Mouse (Mus musculus) erythroid progenitor cell, adult 5-6 weeks (primary cell): ENCODE data around the gene Fam189a1. TPM values are rescaled to one million over a fixed set of nuclear protein-coding genes. Genes with fewer than 3 reads are reported as not detected.

Experiments used
- ATAC-seq: replicated peaks from 2 replicates; pipeline ENCODE4 v1.8.0; 2016; ENCODE audit warnings: moderate number of reproducible peaks, mild to moderate bottlenecking, moderate TSS enrichment, inconsistent platforms; ENCODE audit not compliant: poor library complexity, low FRiP score, severe bottlenecking
- total RNA-seq, 2 experiments: library from RNA; stranded (forward) in 1 of 2; stranded (reverse) in 1 of 2; fragments of 150-400 nt in 1 of 2; fragments of 186-747, 209-891 nt in 1 of 2; gene quantifications; 2 replicates each; pipeline versions ENCODE4 v1.2.3 to v1.2.4; 2015 to 2017; ENCODE audit warnings: low replicate concordance in 2 of 2

The Fam189a1 gene
- total RNA-seq, 2 experiments from 2014 or later, result not detected

DNA sequence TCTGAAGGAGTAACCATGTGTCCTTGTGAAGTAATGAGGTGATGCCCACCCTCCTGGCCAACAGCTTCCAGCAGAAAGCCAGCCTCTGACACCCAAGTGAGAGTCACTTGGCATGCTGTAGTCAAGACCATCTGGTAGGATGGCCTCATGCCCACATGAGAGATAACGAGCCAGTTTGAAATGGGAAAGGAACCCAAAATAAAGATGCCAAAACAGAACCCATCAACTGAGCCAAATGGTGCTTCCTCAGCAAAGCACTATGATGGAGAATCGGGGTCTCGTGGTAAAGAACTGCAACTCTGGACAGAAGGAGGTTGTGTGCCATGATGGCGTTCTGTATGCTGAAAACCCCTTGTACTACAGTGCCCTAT lies 51.3 kb downstream of the Fam189a1 start:
- no peak for ATAC-seq

GRCm38 (mm10) chr7:65104207-65105096 lies 51.9 kb downstream of the Fam189a1 start:
- no peak for ATAC-seq

- no peak for ATAC-seq
Measured at GRCm38 (mm10) chr7:65101661-65102060, 54.7 kb downstream of the Fam189a1 start.

GRCm38 (mm10) chr7:65097708-65098107 lies 58.7 kb downstream of the Fam189a1 start:
- ATAC-seq, result no peak

DNA sequence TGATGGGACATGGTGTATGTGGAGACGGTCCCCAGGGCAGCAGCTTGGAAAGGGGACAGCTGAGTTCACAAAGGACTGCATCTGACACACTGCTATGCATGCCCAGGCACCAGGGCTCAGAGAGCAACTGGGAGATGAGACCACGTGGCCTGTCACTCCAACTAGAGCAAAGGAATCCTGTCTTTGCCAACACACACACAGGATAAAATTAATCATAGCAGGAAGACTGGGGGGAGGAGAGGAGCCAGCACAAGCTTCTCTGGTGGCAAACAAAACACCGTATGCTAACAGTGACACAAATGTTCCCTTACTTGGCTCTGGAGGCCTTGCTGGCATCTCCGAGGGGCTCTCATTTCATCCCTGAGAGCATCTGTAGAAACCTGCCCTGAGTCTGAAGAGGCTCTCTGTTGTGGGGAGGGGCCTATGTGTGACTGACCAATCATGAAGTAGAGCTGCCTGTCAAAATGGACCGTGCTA lies 60.7 kb downstream of the Fam189a1 start:
- no peak for ATAC-seq

- ATAC-seq, result no peak
Measured at GRCm38 (mm10) chr7:65093314-65093713, 63.1 kb downstream of the Fam189a1 start.

GRCm38 (mm10) chr7:65091486-65091885 lies 64.9 kb downstream of the Fam189a1 start:
- no peak for ATAC-seq

DNA sequence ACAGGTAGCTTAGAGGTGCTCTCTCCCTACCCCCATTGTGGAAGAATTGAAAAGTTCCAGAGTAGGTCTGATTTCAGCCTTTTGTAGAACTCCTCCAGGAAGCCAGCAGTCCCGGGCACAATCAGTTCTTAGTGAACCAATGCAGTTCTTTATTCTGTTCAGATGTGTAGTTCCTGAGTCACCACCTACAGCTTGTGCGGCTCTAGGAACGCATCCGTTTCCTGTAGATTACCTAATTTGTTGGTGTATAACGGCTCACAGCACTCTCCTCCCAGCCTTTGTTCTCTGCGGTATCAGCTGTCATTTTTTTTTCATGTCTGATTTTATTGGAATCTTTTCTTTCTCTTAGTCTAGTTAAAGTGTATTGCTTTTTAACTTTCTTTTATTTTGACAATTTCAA lies 70.4 kb downstream of the Fam189a1 start:
- no peak for ATAC-seq

- no peak for ATAC-seq
Measured at GRCm38 (mm10) chr7:65082778-65083091, 73.6 kb downstream of the Fam189a1 start.

- ATAC-seq, result no peak
Measured at GRCm38 (mm10) chr7:65081979-65082777, 74.2 kb downstream of the Fam189a1 start.

DNA sequence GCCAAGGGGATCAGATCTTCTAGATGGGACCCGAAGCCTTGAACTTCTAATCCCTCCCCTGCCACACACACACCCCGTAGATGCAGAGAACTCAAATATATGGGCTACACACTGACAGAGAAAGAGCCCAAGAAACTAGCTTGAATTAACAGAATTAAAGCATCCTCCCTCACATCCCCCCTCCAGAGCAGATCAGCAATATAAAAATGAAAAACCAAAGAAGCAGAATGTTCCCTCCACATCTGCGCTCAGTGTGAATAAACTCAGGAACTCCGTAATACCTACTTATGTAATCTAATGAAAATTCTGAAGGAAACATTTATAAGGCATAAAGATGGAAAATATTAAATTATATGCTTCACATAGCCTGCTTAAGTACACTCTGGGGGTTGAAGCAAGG lies 80.2 kb downstream of the Fam189a1 start:
- ATAC-seq, result no peak

GRCm38 (mm10) chr7:65074194-65074593 lies 82.2 kb downstream of the Fam189a1 start:
- ATAC-seq, result no peak

DNA sequence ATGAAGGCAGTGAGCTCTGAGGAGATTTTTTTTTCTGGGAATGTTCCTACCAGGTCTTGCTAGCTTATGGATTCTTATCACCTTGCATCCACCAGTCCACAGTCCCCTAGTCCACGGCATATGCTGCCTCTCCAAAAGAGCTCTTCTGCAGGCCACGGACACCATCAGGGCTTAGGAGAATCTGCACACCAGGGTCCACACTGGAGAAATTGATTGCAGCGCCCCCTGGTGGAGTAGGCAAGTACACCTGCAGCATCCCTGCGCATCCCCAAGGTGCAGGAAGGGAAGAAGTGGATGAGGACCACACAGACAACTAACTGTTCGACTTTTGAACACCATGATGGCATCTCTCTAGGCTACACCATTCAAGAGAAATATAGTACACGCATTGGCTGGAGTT lies 82.8 kb downstream of the Fam189a1 start:
- no peak for ATAC-seq

GRCm38 (mm10) chr7:65066211-65066610 lies 90.2 kb downstream of the Fam189a1 start:
- no peak for ATAC-seq

DNA sequence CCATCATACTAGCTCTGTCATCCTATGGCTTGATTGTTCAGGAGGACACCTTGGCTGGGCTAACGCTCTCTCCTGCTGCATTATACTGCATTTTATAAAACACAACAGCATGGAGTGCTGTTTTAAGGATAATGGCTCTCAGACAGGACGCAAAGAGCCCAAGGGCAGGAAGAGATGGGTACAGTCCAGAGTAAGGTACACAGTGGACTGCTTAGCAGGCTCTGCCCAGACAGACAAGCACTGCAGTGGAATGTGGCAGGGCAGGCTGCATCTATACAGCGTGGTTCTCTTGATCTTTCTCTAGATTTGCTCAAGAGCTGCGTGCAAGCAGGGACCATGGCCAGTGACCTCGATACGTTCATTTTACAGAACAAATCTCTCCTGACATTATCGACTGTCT lies 90.9 kb downstream of the Fam189a1 start:
- no peak for ATAC-seq

- no peak for ATAC-seq
Measured at GRCm38 (mm10) chr7:65064638-65065037, 91.7 kb downstream of the Fam189a1 start.

- no peak for ATAC-seq
Measured at GRCm38 (mm10) chr7:65064096-65064495, 92.3 kb downstream of the Fam189a1 start.

DNA sequence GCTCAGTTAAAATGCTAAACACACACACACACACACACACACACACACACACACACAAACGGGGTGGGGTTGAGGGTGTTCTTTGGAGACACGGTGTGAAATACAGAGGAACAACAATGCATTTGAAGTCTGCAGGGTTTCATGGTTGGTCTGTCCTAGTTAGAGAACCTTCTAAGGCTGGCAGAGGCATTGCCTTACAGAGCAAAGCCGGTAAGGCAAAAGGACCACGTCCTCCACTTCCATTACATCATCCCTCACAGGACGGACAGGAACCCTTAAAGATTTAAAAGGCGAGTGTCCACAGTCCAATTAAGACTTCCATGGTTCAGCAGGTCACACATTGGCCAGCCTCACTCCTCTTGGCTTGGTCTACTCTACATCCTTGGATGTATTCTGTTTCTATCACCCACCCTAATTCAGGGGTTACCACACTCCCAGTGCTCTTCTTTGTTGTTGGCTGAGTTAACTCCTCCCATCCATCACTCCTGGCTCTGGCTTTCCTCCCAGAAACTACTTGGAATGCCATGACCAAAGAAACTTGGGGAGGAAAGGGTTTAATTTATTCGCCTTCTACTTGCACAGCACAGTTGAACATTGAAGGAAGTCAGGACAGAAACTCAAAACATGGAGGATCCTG lies 96.1 kb downstream of the Fam189a1 start:
- no peak for ATAC-seq

GRCm38 (mm10) chr7:65056864-65057263 lies 99.5 kb downstream of the Fam189a1 start:
- ATAC-seq, result no peak

DNA sequence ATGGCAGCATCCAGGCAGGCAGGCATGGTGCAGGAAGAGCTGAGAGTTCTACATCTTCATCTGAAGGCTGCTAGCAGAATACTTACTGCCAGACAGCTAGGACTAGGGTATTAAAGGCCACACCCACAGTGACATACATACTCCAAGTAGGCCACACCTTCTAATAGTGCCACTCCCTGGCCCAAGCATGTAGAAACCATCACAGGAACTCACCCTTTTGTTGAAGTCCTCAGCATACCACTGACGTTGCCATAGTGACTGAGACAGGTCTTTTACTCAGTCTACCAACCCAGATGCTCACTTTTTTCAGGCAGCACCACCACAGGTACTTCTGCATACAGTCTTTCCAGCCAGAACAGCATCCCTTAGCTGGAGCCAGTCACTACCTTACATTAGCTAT lies 104.4 kb downstream of the Fam189a1 start:
- ATAC-seq, result no peak
